Mouse (Mus musculus): ENCODE data around the gene Mff. TPM values are rescaled to one million over a fixed set of nuclear protein-coding genes. Genes with fewer than 3 reads are reported as not detected.

The Mff gene
- polyA plus RNA-seq, 1 experiment from 2014 or later = 198 TPM

DNA sequence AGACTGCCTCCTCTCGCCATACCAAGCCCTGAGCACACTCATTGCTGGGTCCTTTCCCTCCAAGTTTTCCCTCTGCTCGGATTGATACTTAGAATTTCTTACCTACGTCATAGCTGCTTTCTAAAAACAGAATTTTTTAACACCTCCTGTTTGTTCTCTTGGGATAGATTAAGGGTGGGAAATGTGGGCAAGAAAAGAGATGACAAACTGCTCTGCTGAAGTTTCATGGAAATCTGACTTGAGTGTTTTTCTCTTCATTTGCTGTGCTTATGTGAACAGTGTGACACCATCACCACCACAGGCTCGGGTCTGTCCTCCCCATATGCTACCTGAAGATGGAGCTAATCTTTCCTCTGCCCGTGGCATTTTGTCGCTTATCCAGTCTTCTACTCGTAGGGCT lies 16.8 kb downstream of the Mff start:
- WGBS (ENCODE audit: insufficient replicate concordance) = 82% methylated on average over 7 of the region's 7 CpGs
- Histone ChIP-seq H3K9me3 (replicated peaks) (no peaks in the 10 kb centered on the region), H3K4me1 (replicated peaks) (peaks cover 3% of the 10 kb centered on the region; the same call in 1 of the 2 replicates), H3K27ac (no peak overlapping the region), H3K27me3 (no peaks in the 10 kb centered on the region), H3K4me3 (replicated peaks) (no peak overlapping the region), H3K9ac (no peak overlapping the region), H3K36me3 (peaks cover 54% of the 10 kb centered on the region), H3K4me2 (no peak overlapping the region)
- no peak for ATAC-seq (ENCODE audit: low read depth)
- no peak for DNase-seq

DNA sequence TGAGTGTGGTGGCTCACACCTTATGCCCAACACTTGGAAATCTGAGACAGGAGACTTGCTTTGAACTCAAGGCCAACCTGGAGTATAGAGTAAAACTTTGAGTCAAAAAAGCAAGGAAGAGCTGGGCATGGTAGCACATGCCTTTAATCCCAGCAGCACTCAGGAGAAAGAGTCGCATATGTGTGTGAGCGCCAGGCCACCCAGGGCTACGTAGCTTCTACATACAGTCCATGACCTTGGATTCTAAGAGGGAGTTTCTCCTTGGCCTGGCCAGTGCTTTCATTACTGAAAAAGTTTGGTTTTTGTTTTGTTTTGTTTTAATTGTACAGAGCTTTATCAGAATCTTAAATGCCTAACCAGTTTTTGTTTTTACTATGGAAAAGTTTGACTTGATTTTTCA lies 19.3 kb downstream of the Mff start:
- H3K4me2 ChIP-seq = no peak overlapping the region
- WGBS (ENCODE audit: insufficient replicate concordance) = 90% methylated on average over 3 of the region's 3 CpGs
- DNase-seq = no peak
- peaks cover 43% of the 10 kb centered on the region for H3K36me3 ChIP-seq
- no peak overlapping the region for H3K9ac ChIP-seq
- ATAC-seq (ENCODE audit: low read depth) = no peak
- H3K4me1 ChIP-seq (replicated peaks) = peaks cover 19% of the 10 kb centered on the region
- H3K27ac ChIP-seq = no peak overlapping the region
- H3K27me3 ChIP-seq = no peaks in the 10 kb centered on the region
- H3K9me3 ChIP-seq (replicated peaks) = no peaks in the 10 kb centered on the region
- no peak overlapping the region for H3K4me3 ChIP-seq (replicated peaks)

DNA sequence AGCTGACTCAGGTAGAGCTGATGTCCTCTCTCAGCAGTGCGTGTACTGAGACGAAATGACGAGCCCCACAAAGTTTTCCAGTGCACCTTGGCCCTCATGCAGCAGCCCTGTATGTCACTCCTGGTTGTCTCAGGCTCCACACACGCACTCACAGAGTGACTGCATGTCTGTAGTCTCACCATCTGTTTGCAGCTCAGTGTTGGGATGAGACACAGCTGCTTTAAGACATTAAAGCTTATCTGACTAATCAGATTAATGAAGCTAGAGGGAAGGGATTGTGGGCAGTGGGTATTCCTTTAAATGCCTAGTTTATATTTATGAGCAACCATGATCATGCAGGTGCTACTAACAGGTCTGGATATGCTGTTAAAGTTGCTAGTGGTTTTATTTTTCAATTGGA lies 21.7 kb downstream of the Mff start:
- Histone ChIP-seq H3K36me3 (peaks cover 40% of the 10 kb centered on the region), H3K4me3 (replicated peaks) (no peak overlapping the region), H3K27ac (0 out of 2 replicates have a peak overlapping the region, but pooled peaks have one; percentile 11), H3K4me2 (no peak overlapping the region), H3K27me3 (no peaks in the 10 kb centered on the region), H3K4me1 (replicated peaks) (peaks cover 19% of the 10 kb centered on the region), H3K9me3 (replicated peaks) (no peaks in the 10 kb centered on the region), H3K9ac (no peak overlapping the region)
- 85% methylated on average over 4 of the region's 4 CpGs for WGBS (ENCODE audit: insufficient replicate concordance)
- ATAC-seq (ENCODE audit: low read depth) = no peak
- no peak for DNase-seq

DNA sequence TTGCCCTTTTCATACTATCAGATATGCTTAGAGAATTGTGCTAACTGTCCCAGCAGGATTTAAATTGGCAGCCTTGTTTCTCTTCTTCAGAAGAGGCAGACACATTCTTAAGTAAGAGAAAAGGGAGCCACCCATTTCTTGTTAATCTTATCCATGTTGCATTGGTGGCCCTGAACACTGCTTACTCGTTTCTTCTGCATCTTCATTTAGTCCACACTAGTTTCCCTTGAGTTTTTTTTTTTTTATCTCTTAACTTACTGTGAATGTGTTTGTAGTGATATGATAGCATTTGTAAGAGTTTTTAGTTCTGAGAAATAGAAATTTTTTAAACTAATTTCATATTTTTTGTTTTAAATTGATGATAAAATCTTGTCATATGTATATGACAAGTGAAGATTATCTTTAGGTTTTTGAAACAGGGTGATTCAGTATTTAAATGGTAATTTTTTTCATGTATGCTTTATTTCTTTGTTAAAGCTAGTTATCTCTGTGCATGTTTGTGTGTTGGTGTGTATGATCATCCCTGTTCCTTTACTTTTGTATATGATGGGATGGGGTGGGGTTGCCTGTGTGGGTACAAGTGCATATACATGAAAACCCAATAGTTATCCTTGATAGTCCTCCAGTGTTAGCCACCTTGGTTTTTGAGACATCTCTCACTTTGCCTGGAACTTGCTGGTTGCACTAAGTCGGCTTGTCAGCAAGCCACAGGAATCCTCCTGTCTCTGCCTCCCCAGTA lies 23.2 kb downstream of the Mff start:
- H3K9ac ChIP-seq = no peak overlapping the region
- no peaks in the 10 kb centered on the region for H3K9me3 ChIP-seq (replicated peaks)
- H3K4me1 ChIP-seq (replicated peaks) = peaks cover 19% of the 10 kb centered on the region
- peaks cover 38% of the 10 kb centered on the region for H3K36me3 ChIP-seq
- 46% methylated on average over 2 of the region's 2 CpGs for WGBS (ENCODE audit: insufficient replicate concordance)
- H3K4me3 ChIP-seq (replicated peaks) = no peak overlapping the region
- ATAC-seq (ENCODE audit: low read depth) (peak; percentile 75), DNase-seq (no peak)
- H3K27me3 ChIP-seq = no peaks in the 10 kb centered on the region
- no peak overlapping the region for H3K27ac ChIP-seq
- H3K4me2 ChIP-seq = no peak overlapping the region

DNA sequence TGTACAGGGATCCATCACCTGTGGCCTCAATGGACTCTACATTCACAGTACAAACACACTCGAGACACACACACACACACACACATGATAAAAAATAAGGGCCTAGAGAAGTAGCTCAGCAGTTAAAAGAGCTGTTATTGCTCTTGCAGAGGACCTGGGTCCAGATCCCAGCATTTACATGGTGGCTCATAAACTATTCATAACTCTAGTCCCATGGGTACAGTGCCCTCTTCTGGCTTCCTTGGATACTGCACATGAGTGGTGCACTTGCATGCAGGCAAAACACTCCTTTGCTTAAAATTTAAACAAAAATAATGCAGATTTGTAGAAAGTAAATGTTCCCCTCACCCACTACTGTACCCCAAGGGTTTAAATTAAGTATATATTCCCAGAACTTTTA lies 34.8 kb downstream of the Mff start:
- no peaks in the 10 kb centered on the region for H3K4me1 ChIP-seq (replicated peaks)
- H3K4me3 ChIP-seq (replicated peaks) = no peak overlapping the region
- H3K4me2 ChIP-seq = no peak overlapping the region
- no peak overlapping the region for H3K27ac ChIP-seq
- no peak overlapping the region for H3K9ac ChIP-seq
- DNase-seq (peak; percentile 24), ATAC-seq (ENCODE audit: low read depth) (no peak)
- no peaks in the 10 kb centered on the region for H3K27me3 ChIP-seq
- 76% methylated on average over 1 of the region's 1 CpGs for WGBS (ENCODE audit: insufficient replicate concordance)
- peaks cover 42% of the 10 kb centered on the region for H3K36me3 ChIP-seq
- H3K9me3 ChIP-seq (replicated peaks) = no peaks in the 10 kb centered on the region

DNA sequence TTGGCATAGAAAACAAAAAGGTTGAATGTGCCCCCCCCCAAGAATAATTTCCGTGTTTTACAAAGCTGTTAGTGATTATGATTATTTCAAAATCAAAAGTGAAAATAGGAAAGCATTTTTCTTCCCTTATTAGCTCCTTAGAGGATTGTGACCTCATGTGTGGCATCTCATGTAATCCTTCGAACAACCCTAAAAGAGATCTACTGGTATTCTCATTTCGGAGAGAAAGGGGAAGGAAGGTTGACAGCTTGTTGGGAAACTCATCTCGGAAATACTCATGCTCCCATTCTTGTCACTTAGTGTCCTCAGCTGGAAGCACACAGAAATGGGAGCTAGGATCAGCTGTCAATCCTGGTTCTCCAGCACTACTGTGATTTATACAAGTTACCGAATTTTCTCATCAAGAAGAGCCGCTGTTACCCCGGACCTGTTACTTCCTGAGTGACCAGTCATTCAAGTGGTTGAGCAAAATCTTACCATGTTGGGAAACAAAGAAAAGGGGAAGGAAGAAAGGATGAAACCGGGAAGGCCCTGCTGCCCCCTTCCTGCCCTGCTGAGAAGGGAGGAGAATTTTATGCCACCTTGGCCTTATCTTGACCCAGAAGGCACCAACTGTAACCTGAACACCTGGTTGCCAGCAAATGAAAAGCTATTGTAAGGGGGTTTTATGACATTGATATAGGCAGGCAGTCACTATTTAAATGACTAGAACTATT lies 36.9 kb downstream of the Mff start:
- no peak for ATAC-seq (ENCODE audit: low read depth)
- Histone ChIP-seq H3K27ac (no peak overlapping the region), H3K4me3 (replicated peaks) (no peak overlapping the region), H3K36me3 (peaks cover 25% of the 10 kb centered on the region), H3K9me3 (replicated peaks) (no peaks in the 10 kb centered on the region), H3K27me3 (no peaks in the 10 kb centered on the region), H3K9ac (no peak overlapping the region), H3K4me1 (replicated peaks) (no peaks in the 10 kb centered on the region), H3K4me2 (no peak overlapping the region)
- no peak for DNase-seq
- 55% methylated on average over 8 of the region's 8 CpGs for WGBS (ENCODE audit: insufficient replicate concordance)

DNA sequence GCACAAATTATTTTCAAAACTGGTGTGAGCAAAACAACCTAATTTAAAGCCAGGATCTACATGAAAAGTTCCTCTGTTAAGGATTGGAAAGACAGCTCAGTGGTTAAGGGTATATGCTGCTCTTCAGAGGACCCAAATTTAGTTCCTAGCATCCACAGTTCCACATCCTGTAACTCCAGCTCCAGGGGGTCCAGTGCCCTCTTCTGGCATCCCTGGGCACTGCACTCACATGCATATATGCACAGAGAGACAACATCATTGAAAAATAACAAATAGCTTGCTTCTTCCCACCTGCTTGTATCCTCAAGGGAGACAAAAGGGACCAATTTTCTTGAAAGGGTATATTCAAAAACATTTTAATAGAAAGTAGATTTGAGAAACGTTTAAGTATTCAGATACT lies 37.6 kb downstream of the Mff start:
- no peaks in the 10 kb centered on the region for H3K4me1 ChIP-seq (replicated peaks)

DNA sequence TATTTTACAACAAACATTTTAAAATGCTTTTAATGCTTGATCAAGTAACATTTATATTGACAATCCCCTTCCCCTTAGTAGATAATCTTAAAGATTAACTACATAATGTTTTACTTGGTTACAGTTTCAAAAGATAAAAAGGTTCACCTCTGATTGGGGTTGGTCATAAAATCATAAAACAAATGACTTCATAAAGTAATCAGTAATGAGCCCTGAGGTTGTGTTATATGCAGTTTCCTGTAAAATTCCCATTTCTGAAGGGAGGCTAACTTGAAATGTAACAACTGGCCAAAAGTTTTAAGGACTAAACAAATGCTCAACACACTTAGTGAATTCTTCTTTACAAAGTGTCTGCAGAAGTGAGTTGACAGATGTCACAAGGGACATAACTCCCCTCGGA lies 41.5 kb downstream of the Mff start:
- Histone ChIP-seq H3K9me3 (replicated peaks) (no peaks in the 10 kb centered on the region), H3K9ac (no peak overlapping the region), H3K27me3 (no peaks in the 10 kb centered on the region), H3K36me3 (peaks cover 12% of the 10 kb centered on the region), H3K4me1 (replicated peaks) (no peaks in the 10 kb centered on the region), H3K4me3 (replicated peaks) (no peak overlapping the region), H3K27ac (no peak overlapping the region), H3K4me2 (no peak overlapping the region)
- 58% methylated on average over 1 of the region's 1 CpGs for WGBS (ENCODE audit: insufficient replicate concordance)
- ATAC-seq (ENCODE audit: low read depth) = no peak
- no peak for DNase-seq

More for the DNA sequence above, 37.6 kb downstream of the Mff start:
- 53% methylated on average over 1 of the region's 1 CpGs for WGBS (ENCODE audit: insufficient replicate concordance)
- Histone ChIP-seq H3K27ac (no peak overlapping the region), H3K36me3 (peaks cover 21% of the 10 kb centered on the region), H3K4me3 (replicated peaks) (no peak overlapping the region), H3K9me3 (replicated peaks) (no peaks in the 10 kb centered on the region), H3K9ac (no peak overlapping the region), H3K27me3 (no peaks in the 10 kb centered on the region), H3K4me2 (no peak overlapping the region)
- DNase-seq (no peak), ATAC-seq (ENCODE audit: low read depth) (no peak)

DNA sequence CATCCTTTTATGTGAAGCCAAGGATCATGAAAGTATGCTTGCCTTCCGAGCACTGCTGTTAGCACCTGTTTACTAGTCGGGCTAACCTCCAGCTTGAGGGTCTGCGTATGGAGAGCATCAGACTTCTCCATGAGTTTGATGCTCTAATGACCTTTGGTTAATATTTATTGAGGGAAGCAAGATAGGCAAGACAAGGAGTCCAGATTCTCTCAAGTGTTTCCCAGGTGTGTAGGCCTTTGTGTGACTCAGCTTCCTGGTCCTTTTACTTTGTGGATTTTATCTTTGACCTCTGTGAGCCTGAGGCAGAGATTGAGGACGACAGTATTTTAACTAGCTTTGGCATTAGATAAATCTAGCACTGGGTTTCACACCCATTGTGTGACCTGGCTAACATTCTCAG lies 42.0 kb downstream of the Mff start:
- H3K27ac ChIP-seq = no peak overlapping the region
- 71% methylated on average over 4 of the region's 4 CpGs for WGBS (ENCODE audit: insufficient replicate concordance)
- H3K9me3 ChIP-seq (replicated peaks) = no peaks in the 10 kb centered on the region
- H3K4me2 ChIP-seq = no peak overlapping the region
- H3K9ac ChIP-seq = no peak overlapping the region
- H3K27me3 ChIP-seq = no peaks in the 10 kb centered on the region
- no peaks in the 10 kb centered on the region for H3K4me1 ChIP-seq (replicated peaks)
- DNase-seq = no peak
- peaks cover 10% of the 10 kb centered on the region for H3K36me3 ChIP-seq
- no peak for ATAC-seq (ENCODE audit: low read depth)
- H3K4me3 ChIP-seq (replicated peaks) = no peak overlapping the region

DNA sequence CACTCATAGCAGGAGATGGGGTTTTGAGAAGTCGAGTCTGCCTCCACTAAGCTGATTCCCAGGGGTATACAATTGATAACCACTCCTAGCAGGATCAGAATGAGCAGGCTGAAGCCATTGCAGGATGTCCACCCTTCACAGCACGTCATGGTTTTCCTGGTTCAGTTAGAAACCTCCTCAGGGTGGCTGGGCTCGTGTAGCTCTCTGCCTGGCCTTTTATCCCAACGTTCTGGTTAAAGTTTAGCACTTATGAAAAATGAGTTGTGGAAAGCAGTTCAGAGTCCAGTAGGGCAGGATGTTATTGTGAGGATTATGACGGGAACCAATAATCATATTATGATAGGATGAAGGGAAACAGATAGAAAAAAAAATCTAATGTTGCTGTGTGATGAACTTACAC lies 43.6 kb downstream of the Mff start, which contains the start of gene Tm4sf20:
TSS of gene Tm4sf20 (minus strand) at position 193 of the 400 bp plus-strand sequence.
- H3K9ac ChIP-seq = no peak within 1 kb of the TSS
- no peak within 1 kb of the TSS for H3K4me3 ChIP-seq (replicated peaks)
- H3K4me2 ChIP-seq = no peak within 1 kb of the TSS
- H3K36me3 ChIP-seq = no peaks in the 10 kb centered on the region
- no peaks in the 10 kb centered on the region for H3K9me3 ChIP-seq (replicated peaks)
- ATAC-seq (ENCODE audit: low read depth) (no peak), DNase-seq (no peak)
- H3K27ac ChIP-seq = no peak within 1 kb of the TSS
- no peaks in the 10 kb centered on the region for H3K4me1 ChIP-seq (replicated peaks)
- WGBS (ENCODE audit: insufficient replicate concordance) = 54% methylated on average over 5 of the region's 5 CpGs
- no peaks in the 10 kb centered on the region for H3K27me3 ChIP-seq

DNA sequence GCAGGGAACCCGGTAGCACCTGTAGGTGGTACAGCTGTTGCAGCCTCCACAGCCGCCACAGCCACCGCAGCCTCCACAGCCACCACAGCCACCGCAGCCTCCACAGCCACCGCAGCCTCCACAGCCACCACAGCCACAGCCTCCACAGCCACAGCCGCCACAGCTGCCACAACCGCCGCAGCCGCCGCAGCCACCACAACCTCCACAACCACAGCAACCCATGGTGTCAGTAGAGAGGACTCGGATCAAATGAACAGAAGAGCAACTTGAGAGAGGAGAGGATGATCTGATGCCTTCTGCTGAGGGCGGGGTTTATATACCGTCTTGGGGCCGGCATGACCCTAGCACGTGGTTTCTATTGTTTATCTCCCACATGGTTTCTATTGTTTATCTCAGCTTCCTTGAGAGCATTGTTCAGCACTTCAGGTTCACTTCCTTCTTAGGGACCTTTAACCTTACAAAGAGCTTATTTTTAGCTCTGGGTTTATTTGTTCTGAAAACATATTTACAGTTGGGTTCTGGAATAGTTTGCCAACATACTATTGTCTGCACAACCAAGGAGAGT lies 46.4 kb downstream of the Mff start, which contains the start of gene Gm47791:
TSS of gene Gm47791 (minus strand) at position 222 of the 565 bp plus-strand sequence.
- Histone ChIP-seq H3K4me2 (no peak within 1 kb of the TSS), H3K4me3 (replicated peaks) (no peak within 1 kb of the TSS), H3K9me3 (replicated peaks) (no peaks in the 10 kb centered on the region), H3K27me3 (no peaks in the 10 kb centered on the region), H3K36me3 (no peaks in the 10 kb centered on the region), H3K4me1 (replicated peaks) (no peaks in the 10 kb centered on the region), H3K27ac (no peak within 1 kb of the TSS), H3K9ac (no peak within 1 kb of the TSS)
- ATAC-seq (ENCODE audit: low read depth) = 0 out of 2 replicates have a peak, but pooled peaks have one; percentile 12
- WGBS (ENCODE audit: insufficient replicate concordance) = 63% methylated on average over 15 of the region's 15 CpGs
- DNase-seq = no peak
